Mouse (Mus musculus) forebrain, embryonic 12.5 days (tissue): ENCODE measurements around the gene Cd300ld3. TPM values are rescaled to one million over a fixed set of nuclear protein-coding genes. Genes with fewer than 3 reads are reported as not detected.
"Not testable (repeated sequence)": the region's sequence is repeated elsewhere in the genome, so short reads cannot be mapped to it uniquely, and the experiment has no call there.

Source experiments
- ATAC-seq: fragments of 200-750 bp; cut with Nextera tagmentation; 2 replicates; pipeline ENCODE4 v1.8.0; 2017; ENCODE audit warnings: moderate TSS enrichment; ENCODE audit not compliant: low FRiP score
- H3K27ac ChIP-seq: fragments of 300-500 bp; sonication (generic); 2 replicates; pipeline ENCODE4 v1.5.1; 2016; ENCODE audit warnings: mild to moderate bottlenecking
- H3K27me3 ChIP-seq: fragments of 300-500 bp; sonication (generic); 2 replicates; pipeline ENCODE4 v1.6.1; 2016; ENCODE audit warnings: mild to moderate bottlenecking
- H3K36me3 ChIP-seq: fragments of 300-500 bp; sonication (generic); replicated peaks from 2 replicates; pipeline ENCODE4 v1.6.1; 2016; ENCODE audit warnings: mild to moderate bottlenecking
- H3K4me1 ChIP-seq: fragments of 300-500 bp; sonication (generic); 2 replicates; pipeline ENCODE4 v1.6.1; 2016
- H3K4me2 ChIP-seq: fragments of 300-500 bp; sonication (generic); 2 replicates; pipeline ENCODE4 v1.6.1; 2016; ENCODE audit warnings: mild to moderate bottlenecking, moderate library complexity
- H3K4me3 ChIP-seq: fragments of 300-500 bp; sonication (generic); replicated peaks from 2 replicates; pipeline ENCODE4 v1.5.1; 2016; ENCODE audit warnings: mild to moderate bottlenecking
- H3K9ac ChIP-seq: fragments of 300-500 bp; sonication (generic); 2 replicates; pipeline ENCODE4 v1.6.1; 2016; ENCODE audit warnings: mild to moderate bottlenecking
- H3K9me3 ChIP-seq: fragments of 300-500 bp; sonication (generic); 2 replicates; pipeline ENCODE4 v1.6.1; 2016
- WGBS: fragments of 180-500 bp; shearing (Covaris S2); methylation state at CpG from one replicate; pipeline ENCODE4 v1.1.7; 2016; 5-methylcytosine and 5-hydroxymethylcytosine counted together
- polyA plus RNA-seq: library from polyadenylated mRNA; unstranded; fragments of >200 nt; fragmentation: Nextera tagmentation; extraction: Ambion mirVana; gene quantifications from 2 replicates; pipeline ENCODE4 v1.2.1, GENCODE M21; 2016

Gene Cd300ld3
- polyA plus RNA-seq, 1 experiment from 2014 or later: not detected

DNA sequence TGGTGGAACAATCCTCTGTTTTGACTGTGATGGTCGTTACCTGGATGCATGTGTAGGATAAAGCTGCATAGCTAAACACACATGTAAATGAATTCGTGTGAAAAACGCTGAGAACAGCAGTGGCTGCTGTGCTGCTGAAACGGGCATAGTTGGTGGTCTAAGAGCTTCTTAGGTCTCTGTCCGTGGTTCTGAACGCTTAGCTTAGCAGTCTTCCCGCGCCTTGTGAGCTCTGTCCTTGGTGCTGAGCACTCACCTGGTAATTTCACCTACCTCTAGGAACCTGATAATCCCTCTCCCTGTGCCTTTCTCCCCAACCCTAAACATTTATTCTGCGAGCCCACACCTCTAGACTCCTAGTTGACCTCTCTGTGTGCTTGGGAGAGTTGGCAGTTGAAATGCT lies 4.0 kb upstream of the Cd300ld3 start:
- WGBS: 7% methylated on average over 9 of the region's 9 CpGs

DNA sequence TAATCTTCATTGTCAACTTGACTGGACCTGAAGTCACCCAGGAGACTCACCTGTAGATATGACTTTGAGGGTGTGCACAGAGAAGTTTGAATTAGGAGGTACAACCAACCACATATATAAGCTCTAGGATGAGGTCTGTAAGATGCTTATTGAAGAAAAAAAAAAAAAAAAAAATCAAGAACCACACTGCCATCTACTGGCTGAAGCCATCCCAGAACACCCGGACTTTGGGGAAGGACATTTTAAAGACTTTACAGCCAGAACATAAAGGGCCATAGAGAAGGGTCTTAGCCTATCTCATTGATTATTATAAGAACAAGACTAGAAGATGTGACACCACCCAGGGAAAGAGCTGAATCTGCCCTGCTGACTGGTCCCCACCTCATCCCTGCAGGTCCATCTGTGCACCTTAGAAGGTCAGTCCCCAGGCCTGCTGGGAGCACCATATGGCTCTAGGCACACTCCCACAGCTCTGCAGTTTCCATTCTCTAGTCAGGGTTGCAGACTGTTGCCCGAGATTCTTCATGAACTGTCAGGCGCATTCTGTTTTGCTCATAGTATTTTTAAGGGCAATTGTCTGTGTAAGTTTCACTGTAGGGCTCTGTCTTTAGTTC lies 1.2 kb upstream of the Cd300ld3 start:
- Histone ChIP-seq H3K4me1 (no peaks in the 10 kb centered on the region), H3K9me3 (no peaks in the 10 kb centered on the region), H3K36me3 (no peaks in the 10 kb centered on the region), H3K4me2 (no peak overlapping the region), H3K27ac (no peak overlapping the region), H3K4me3 (no peak overlapping the region), H3K9ac (no peak overlapping the region), H3K27me3 (peaks cover 11% of the 10 kb centered on the region; the same call in 1 of the 2 replicates)
- ATAC-seq: no peak
- 46% methylated on average over 3 of the region's 3 CpGs for WGBS

More for the DNA sequence above, 4.0 kb upstream of the Cd300ld3 start:
- H3K4me2 ChIP-seq: no peak overlapping the region
- no peak overlapping the region for H3K9ac ChIP-seq
- no peak for ATAC-seq
- no peaks in the 10 kb centered on the region for H3K36me3 ChIP-seq
- H3K9me3 ChIP-seq: no peaks in the 10 kb centered on the region
- H3K4me1 ChIP-seq: no peaks in the 10 kb centered on the region
- no peak overlapping the region for H3K27ac ChIP-seq
- H3K4me3 ChIP-seq: no peak overlapping the region
- peaks cover 11% of the 10 kb centered on the region; the same call in 1 of the 2 replicates for H3K27me3 ChIP-seq

DNA sequence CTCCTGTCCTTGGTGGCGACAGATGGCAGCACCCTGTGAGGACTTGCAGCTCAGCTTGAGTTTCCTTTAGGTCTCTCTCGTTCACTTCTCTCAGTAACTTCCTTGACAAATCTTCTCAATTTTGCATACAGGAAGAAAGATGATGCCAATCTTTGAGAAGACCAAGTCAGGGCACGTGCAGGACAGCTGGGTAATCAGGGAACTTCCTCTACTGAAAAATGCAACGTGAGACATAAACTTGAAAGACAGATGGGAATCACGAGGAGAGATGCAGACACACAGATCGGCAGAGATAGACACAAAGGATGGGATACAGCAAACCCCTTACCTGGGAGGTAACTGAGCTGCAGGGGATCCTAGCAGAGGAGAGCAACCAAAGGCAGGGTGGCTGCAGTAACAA lies 10.5 kb downstream of the Cd300ld3 start, which contains the start of gene Cd300ld5:
TSS of gene Cd300ld5 (minus strand) at position 101 of the 400 bp plus-strand sequence.
- H3K4me1 ChIP-seq, H3K27ac ChIP-seq, H3K27me3 ChIP-seq, H3K9ac ChIP-seq, H3K9me3 ChIP-seq, H3K4me2 ChIP-seq, H3K36me3 ChIP-seq, H3K4me3 ChIP-seq, ATAC-seq: not testable (repeated sequence)
- no CpG with 5 or more reads among the region's 6 CpGs for WGBS

DNA sequence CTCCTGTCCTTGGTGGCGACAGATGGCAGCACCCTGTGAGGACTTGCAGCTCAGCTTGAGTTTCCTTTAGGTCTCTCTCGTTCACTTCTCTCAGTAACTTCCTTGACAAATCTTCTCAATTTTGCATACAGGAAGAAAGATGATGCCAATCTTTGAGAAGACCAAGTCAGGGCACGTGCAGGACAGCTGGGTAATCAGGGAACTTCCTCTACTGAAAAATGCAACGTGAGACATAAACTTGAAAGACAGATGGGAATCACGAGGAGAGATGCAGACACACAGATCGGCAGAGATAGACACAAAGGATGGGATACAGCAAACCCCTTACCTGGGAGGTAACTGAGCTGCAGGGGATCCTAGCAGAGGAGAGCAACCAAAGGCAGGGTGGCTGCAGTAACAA lies 21.3 kb downstream of the Cd300ld3 start, which contains the start of gene Cd300ld4:
TSS of gene Cd300ld4 (minus strand) at position 101 of the 400 bp plus-strand sequence.
- not testable (repeated sequence) for H3K27me3 ChIP-seq, H3K4me1 ChIP-seq, H3K27ac ChIP-seq, ATAC-seq, H3K9ac ChIP-seq, H3K36me3 ChIP-seq, H3K4me2 ChIP-seq, H3K4me3 ChIP-seq, H3K9me3 ChIP-seq
- no CpG with 5 or more reads among the region's 6 CpGs for WGBS

DNA sequence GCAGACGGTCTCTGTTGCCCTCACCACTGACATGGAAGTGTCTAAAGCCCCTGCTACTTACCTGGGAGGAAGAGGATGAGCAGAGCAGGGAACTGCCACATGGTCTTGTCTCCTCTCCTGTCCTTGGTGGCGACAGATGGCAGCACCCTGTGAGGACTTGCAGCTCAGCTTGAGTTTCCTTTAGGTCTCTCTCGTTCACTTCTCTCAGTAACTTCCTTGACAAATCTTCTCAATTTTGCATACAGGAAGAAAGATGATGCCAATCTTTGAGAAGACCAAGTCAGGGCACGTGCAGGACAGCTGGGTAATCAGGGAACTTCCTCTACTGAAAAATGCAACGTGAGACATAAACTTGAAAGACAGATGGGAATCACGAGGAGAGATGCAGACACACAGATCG lies 32.1 kb downstream of the Cd300ld3 start, which contains the start of gene Cd300ld2:
TSS of gene Cd300ld2 (minus strand) at position 101 of the 400 bp plus-strand sequence.
- H3K9me3 ChIP-seq, H3K9ac ChIP-seq, H3K4me2 ChIP-seq, H3K4me1 ChIP-seq, H3K4me3 ChIP-seq, H3K27ac ChIP-seq, ATAC-seq, H3K36me3 ChIP-seq, H3K27me3 ChIP-seq: not testable (repeated sequence)
- no CpG with 5 or more reads among the region's 7 CpGs for WGBS

DNA sequence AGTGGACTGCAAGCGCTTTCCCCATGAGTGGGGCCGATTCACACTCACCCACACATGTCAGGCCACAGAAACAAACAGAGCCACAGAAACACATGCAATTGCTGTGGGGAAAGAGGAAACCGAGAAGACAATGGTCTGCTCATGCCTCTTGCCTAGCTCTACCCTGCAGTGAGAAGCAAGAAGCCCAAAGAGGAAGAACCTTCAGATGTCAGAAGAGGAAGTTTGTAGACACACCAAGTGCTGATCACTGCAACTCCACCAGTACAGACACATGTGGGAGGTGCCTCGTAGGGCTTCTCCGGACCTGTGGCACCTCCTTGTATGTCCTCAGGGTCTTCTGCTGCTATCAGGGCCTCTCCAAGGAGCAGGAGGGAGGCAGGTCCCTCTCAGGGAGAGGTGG lies 44.1 kb downstream of the Cd300ld3 start:
- no peak overlapping the region for H3K4me3 ChIP-seq
- no peak overlapping the region for H3K4me2 ChIP-seq
- no peaks in the 10 kb centered on the region for H3K9me3 ChIP-seq
- no peaks in the 10 kb centered on the region for H3K4me1 ChIP-seq
- H3K36me3 ChIP-seq: no peaks in the 10 kb centered on the region
- 90% methylated on average over 5 of the region's 5 CpGs for WGBS
- no peak overlapping the region for H3K27ac ChIP-seq
- no peaks in the 10 kb centered on the region for H3K27me3 ChIP-seq
- H3K9ac ChIP-seq: no peak overlapping the region
- no peak for ATAC-seq

DNA sequence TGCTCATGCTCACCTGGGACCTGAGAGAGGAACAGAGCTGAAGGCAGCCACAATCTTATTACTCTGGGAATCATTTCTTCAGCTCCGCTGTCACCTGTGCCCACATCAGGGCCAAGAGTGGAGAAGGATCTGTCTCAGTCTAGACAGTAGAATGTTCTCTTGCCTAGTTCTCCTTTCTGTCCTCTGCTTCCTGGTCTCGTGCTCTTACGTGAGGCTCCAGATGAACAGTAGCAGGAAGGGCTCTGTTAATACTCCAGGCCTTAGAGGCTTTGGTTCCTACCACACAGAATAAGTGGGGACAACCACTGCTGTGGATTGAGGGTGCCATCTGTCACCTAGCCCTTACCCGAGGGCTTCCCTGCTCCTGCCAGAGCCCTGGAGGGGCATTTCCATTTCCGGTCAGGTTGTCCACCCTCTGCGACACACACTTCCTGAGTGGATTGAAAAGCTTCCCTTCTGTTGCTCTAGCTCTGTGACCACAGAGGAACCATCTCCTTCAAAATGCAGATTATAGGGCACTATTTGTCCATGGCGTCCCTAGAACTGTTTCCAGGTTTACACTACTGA lies 46.7 kb downstream of the Cd300ld3 start, which contains the start of gene Cd300c2:
TSS of gene Cd300c2 (minus strand) at position 407 of the 567 bp plus-strand sequence.
- ATAC-seq: no peak
- 86% methylated on average over 7 of the region's 7 CpGs for WGBS
- no peak within 1 kb of the TSS for H3K27ac ChIP-seq
- H3K36me3 ChIP-seq: no peaks in the 10 kb centered on the region
- no peak within 1 kb of the TSS for H3K9ac ChIP-seq
- H3K27me3 ChIP-seq: no peaks in the 10 kb centered on the region
- no peaks in the 10 kb centered on the region for H3K4me1 ChIP-seq
- H3K4me2 ChIP-seq: no peak within 1 kb of the TSS
- H3K9me3 ChIP-seq: no peaks in the 10 kb centered on the region
- no peak within 1 kb of the TSS for H3K4me3 ChIP-seq

Other genes starting within 250 kb of the Cd300ld3 start
- not detected in 2 replicates for gene Gpr142, start 249.5 kb downstream of the Cd300ld3 start, polyA plus RNA-seq
- gene Gprc5c, start 197.3 kb downstream of the Cd300ld3 start, polyA plus RNA-seq: 8.4 and 10.8 TPM in 2 replicates
- 0.44 and 0.68 TPM in 2 replicates for gene Cd300a, start 158.4 kb downstream of the Cd300ld3 start, polyA plus RNA-seq
- not detected in 2 replicates for gene Cd300lb, start 114.0 kb downstream of the Cd300ld3 start, polyA plus RNA-seq
- not detected in 2 replicates for gene Cd300c, start 79.3 kb downstream of the Cd300ld3 start, polyA plus RNA-seq
- gene Cd300ld, start 58.5 kb downstream of the Cd300ld3 start, polyA plus RNA-seq: 0.10 TPM in 1 of 2 replicates, not detected in the other
- gene Cd300c2, start 46.5 kb downstream of the Cd300ld3 start, polyA plus RNA-seq: 0.47 and 0.96 TPM in 2 replicates
- gene Cd300ld2, start 32.2 kb downstream of the Cd300ld3 start, polyA plus RNA-seq: not detected in 2 replicates
- not detected in 2 replicates for gene Cd300ld4, start 21.4 kb downstream of the Cd300ld3 start, polyA plus RNA-seq
- not detected in 2 replicates for gene Cd300ld5, start 10.6 kb downstream of the Cd300ld3 start, polyA plus RNA-seq
- gene Cd300e, start 13.8 kb upstream of the Cd300ld3 start, polyA plus RNA-seq: not detected in 2 replicates
- 0.80 and 1.2 TPM in 2 replicates for gene Rab37, start 43.0 kb upstream of the Cd300ld3 start, polyA plus RNA-seq
- gene Cd300lf, start 85.6 kb upstream of the Cd300ld3 start, polyA plus RNA-seq: 0.19 TPM in 1 of 2 replicates, not detected in the other
- gene Slc9a3r1, start 114.9 kb upstream of the Cd300ld3 start, polyA plus RNA-seq: 31.3 and 32.2 TPM in 2 replicates
- gene Tmem104, start 139.1 kb upstream of the Cd300ld3 start, polyA plus RNA-seq: 7.9 and 8.4 TPM in 2 replicates
- gene Nat9, start 139.4 kb upstream of the Cd300ld3 start, polyA plus RNA-seq: 16.0 and 16.6 TPM in 2 replicates
- 0.08 TPM in 1 of 2 replicates, not detected in the other for gene Grin2c, start 218.8 kb upstream of the Cd300ld3 start, polyA plus RNA-seq
- gene Fdxr, start 228.6 kb upstream of the Cd300ld3 start, polyA plus RNA-seq: 16.9 and 17.4 TPM in 2 replicates
- gene Fads6, start 249.3 kb upstream of the Cd300ld3 start, polyA plus RNA-seq: 0.26 and 0.37 TPM in 2 replicates